ENCODE assay signal across 9 mouse cellular contexts in genomic region chr16:28490515-28490914, GRCm38 (mm10).
DNase-seq lines count a peak whose midpoint lies in the region; ATAC-seq and TF ChIP-seq lines count a peak whose summit lies in the region.
"Had no signal": no experiment of that assay in that cellular context is flagged by ENCODE, and none has a peak within 500 bp of the region (broad histone marks: within the 10 kb centered on the region; RNA-seq: fewer than 3 reads in every experiment).

No protein-coding gene starts in this region.

- no peak overlapping the region for H3K27ac ChIP-seq in embryonic facial prominence, embryonic 11.5 days (replicated peaks; ENCODE audit: low read depth, low read length)
- no peak overlapping the region for H3K27ac ChIP-seq in hindbrain, embryonic 10.5 days
- H3K27ac ChIP-seq in lung, embryonic 14.5 days (ENCODE audit: low read depth), result no peak overlapping the region
- H3K27ac ChIP-seq: liver, embryonic 13.5 days had no signal

- WGBS in embryonic facial prominence, embryonic 11.5 days, result 13% methylated on average over 6 of the region's 6 CpGs
- WGBS in hindbrain, embryonic 10.5 days, result 10% methylated on average over 6 of the region's 6 CpGs
- WGBS in lung, embryonic 14.5 days, result 11% methylated on average over 6 of the region's 6 CpGs

- no peaks in the 10 kb centered on the region for H3K4me1 ChIP-seq in G1E (ENCODE audit: insufficient read depth, low read depth, low read length)
- no peaks in the 10 kb centered on the region for H3K4me1 ChIP-seq in embryonic facial prominence, embryonic 11.5 days (ENCODE audit: control insufficient read depth, insufficient read depth, low read length)
- no peaks in the 10 kb centered on the region for H3K4me1 ChIP-seq in hindbrain, embryonic 10.5 days (replicated peaks)
- H3K4me1 ChIP-seq in lung, embryonic 14.5 days (ENCODE audit: insufficient read depth), result no peaks in the 10 kb centered on the region
- H3K4me1 ChIP-seq: liver, embryonic 13.5 days had no signal

- H3K4me2 ChIP-seq in embryonic facial prominence, embryonic 11.5 days (ENCODE audit: low read depth, low read length), result no peak overlapping the region
- H3K4me2 ChIP-seq in lung, embryonic 14.5 days, result no peak overlapping the region
- H3K4me2 ChIP-seq: liver, embryonic 13.5 days had no signal

- H3K27me3 ChIP-seq in G1E (ENCODE audit: insufficient read depth, low read length), result no peaks in the 10 kb centered on the region
- no peaks in the 10 kb centered on the region for H3K27me3 ChIP-seq in embryonic facial prominence, embryonic 11.5 days (ENCODE audit: control insufficient read depth, insufficient read depth, low read length)
- no peaks in the 10 kb centered on the region for H3K27me3 ChIP-seq in hindbrain, embryonic 10.5 days (ENCODE audit: insufficient read depth, poor library complexity, severe bottlenecking)
- H3K27me3 ChIP-seq in lung, embryonic 14.5 days (ENCODE audit: insufficient read depth, low read length), result 0 out of 2 replicates have a peak, but pooled peaks cover 5% of the 10 kb centered on the region
- H3K27me3 ChIP-seq: liver, embryonic 13.5 days had no signal

- H3K9ac ChIP-seq in embryonic facial prominence, embryonic 11.5 days (replicated peaks; ENCODE audit: low read length), result no peak overlapping the region
- H3K9ac ChIP-seq in lung, embryonic 14.5 days, result no peak overlapping the region
- H3K9ac ChIP-seq: liver, embryonic 13.5 days had no signal

- H3K9me3 ChIP-seq in G1E (replicated peaks), result peaks cover 9% of the 10 kb centered on the region; the same call in 1 of the 2 replicates
- no peaks in the 10 kb centered on the region for H3K9me3 ChIP-seq in embryonic facial prominence, embryonic 11.5 days (replicated peaks; ENCODE audit: control insufficient read depth, low read length)
- H3K9me3 ChIP-seq in hindbrain, embryonic 10.5 days, result no peaks in the 10 kb centered on the region
- H3K9me3 ChIP-seq in lung, embryonic 14.5 days (ENCODE audit: low read depth, low read length), result no peaks in the 10 kb centered on the region
- H3K9me3 ChIP-seq: liver, embryonic 13.5 days had no signal

- no peak overlapping the region for H3K4me3 ChIP-seq in G1E (ENCODE audit: low read depth, low read length)
- H3K4me3 ChIP-seq in embryonic facial prominence, embryonic 11.5 days (ENCODE audit: low read depth, low read length), result no peak overlapping the region
- no peak overlapping the region for H3K4me3 ChIP-seq in hindbrain, embryonic 10.5 days
- no peak overlapping the region for H3K4me3 ChIP-seq in lung, embryonic 14.5 days (ENCODE audit: low read depth, low read length)
- H3K4me3 ChIP-seq: liver, embryonic 13.5 days had no signal

- H3K36me3 ChIP-seq in G1E (replicated peaks), result no peaks in the 10 kb centered on the region
- no peaks in the 10 kb centered on the region for H3K36me3 ChIP-seq in embryonic facial prominence, embryonic 11.5 days (replicated peaks; ENCODE audit: control insufficient read depth, insufficient read depth, low read depth, low read length)
- no peaks in the 10 kb centered on the region for H3K36me3 ChIP-seq in hindbrain, embryonic 10.5 days
- H3K36me3 ChIP-seq in lung, embryonic 14.5 days (ENCODE audit: insufficient read depth), result no peaks in the 10 kb centered on the region
- H3K36me3 ChIP-seq: liver, embryonic 13.5 days had no signal

- no peak for DNase-seq in G1E (ENCODE audit: low spot score)
- DNase-seq in adrenal gland, postnatal 36 days, result peak; percentile 68 to 76
- DNase-seq in embryonic facial prominence, embryonic 11.5 days (ENCODE audit: low spot score), result peak; percentile 84
- peak; percentile 71 for DNase-seq in hindbrain, embryonic 10.5 days (ENCODE audit: low spot score)
- DNase-seq in layer of hippocampus, adult 18-20 months (ENCODE audit: low spot score in 2 of 2), result peak; percentile 61 to 89
- peak; percentile 89 for DNase-seq in lung, embryonic 14.5 days
- peak; percentile 38 for DNase-seq in retina, adult 2 months (ENCODE audit: low read depth, low spot score)
- DNase-seq in spleen, adult 12 weeks (ENCODE audit: low spot score), result no peak
- DNase-seq: liver, embryonic 13.5 days had no signal

- peak; percentile 74 for ATAC-seq in G1E (ENCODE audit: extremely low read depth, insufficient number of reproducible peaks, low FRiP score, poor library complexity, severe bottlenecking)
- 0 out of 2 replicates have a peak, but pooled peaks have one; percentile 59 for ATAC-seq in embryonic facial prominence, embryonic 11.5 days (replicated peaks; ENCODE audit: insufficient number of reproducible peaks, low FRiP score, low TSS enrichment, low read depth)
- ATAC-seq in lung, embryonic 14.5 days (ENCODE audit: insufficient read depth), result peak; percentile 83; the same call in 1 of the 2 replicates

- TF ChIP-seq CTCF in G1E (IDR thresholded peaks at IDR 0.05; ENCODE audit: low read depth, low read length), result peak; percentile 39
- TF ChIP-seq CTCF in lung, embryonic 14.5 days (IDR thresholded peaks at IDR 0.05; ENCODE audit: low read depth), result peak; percentile 91

Comparison
In these comparisons a context has a peak if more than half of its experiments do, and no peak if none do; other contexts are left out.
1. DNase-seq: peak in adrenal gland, postnatal 36 days (2 of 2), embryonic facial prominence, embryonic 11.5 days (single experiment), hindbrain, embryonic 10.5 days (single experiment), layer of hippocampus, adult 18-20 months (2 of 2), lung, embryonic 14.5 days (single experiment) and retina, adult 2 months (single experiment); none in G1E (single experiment) and spleen, adult 12 weeks (single experiment).
2. Peak in every context shown above with its lines, with median percentiles within 50 percentile points of each other: ATAC-seq.